Mouse (Mus musculus): ENCODE data around the gene Lmntd1. TPM values are rescaled to one million over a fixed set of nuclear protein-coding genes. Genes with fewer than 3 reads are reported as not detected.
A peak's percentile ranks its signal among the peaks of the same experiment; 100 is the strongest.

Lmntd1 gene
- polyA plus RNA-seq, 2 experiments = 0.79 to 0.88 TPM

GRCm38 (mm10) chr6:145499574-145500546, 114.3 kb downstream of the Lmntd1 start:
- no peaks in the 10 kb centered on the region for H3K27me3 ChIP-seq (ENCODE audit: control insufficient read depth, insufficient read depth, low read length)
- H3K36me3 ChIP-seq (ENCODE audit: control insufficient read depth, insufficient read depth, low read length) = no peaks in the 10 kb centered on the region
- H3K27ac ChIP-seq (replicated peaks; ENCODE audit: low read depth, low read length) = no peak overlapping the region
- no peaks in the 10 kb centered on the region for H3K9me3 ChIP-seq (ENCODE audit: control insufficient read depth, low read length)
- H3K4me3 ChIP-seq (replicated peaks; ENCODE audit: low read length) = no peak overlapping the region
- ATAC-seq (ENCODE audit: low FRiP score, low read depth) (no peak), DNase-seq (ENCODE audit: low spot score) (no peak)
- H3K4me2 ChIP-seq (replicated peaks; ENCODE audit: low read depth, low read length, severe bottlenecking) = no peak overlapping the region
- H3K4me1 ChIP-seq (ENCODE audit: control insufficient read depth, insufficient read depth, low read length) = no peaks in the 10 kb centered on the region
- no peak for TF ChIP-seq POLR2A (IDR thresholded peaks at IDR 0.05; ENCODE audit: borderline replicate concordance, extremely low read depth, insufficient read depth, insufficient read length)
- H3K9ac ChIP-seq (ENCODE audit: low read depth, low read length, severe bottlenecking) = no peak overlapping the region
- WGBS = 72% methylated on average over 19 of the region's 19 CpGs

- DNase-seq (ENCODE audit: low spot score) = no peak
- Histone ChIP-seq H3K4me2 (replicated peaks; ENCODE audit: low read depth, low read length, severe bottlenecking) (no peak overlapping the region), H3K4me1 (ENCODE audit: control insufficient read depth, insufficient read depth, low read length) (no peaks in the 10 kb centered on the region), H3K36me3 (ENCODE audit: control insufficient read depth, insufficient read depth, low read length) (no peaks in the 10 kb centered on the region), H3K9ac (ENCODE audit: low read depth, low read length, severe bottlenecking) (no peak overlapping the region), H3K27me3 (ENCODE audit: control insufficient read depth, insufficient read depth, low read length) (no peaks in the 10 kb centered on the region), H3K4me3 (replicated peaks; ENCODE audit: low read length) (no peak overlapping the region), H3K27ac (replicated peaks; ENCODE audit: low read depth, low read length) (no peak overlapping the region), H3K9me3 (ENCODE audit: control insufficient read depth, low read length) (no peaks in the 10 kb centered on the region)
- ATAC-seq (ENCODE audit: low FRiP score, low read depth) = no peak
- TF ChIP-seq POLR2A (IDR thresholded peaks at IDR 0.05; ENCODE audit: borderline replicate concordance, extremely low read depth, insufficient read depth, insufficient read length) = no peak
- WGBS = 94% methylated on average over 7 of the region's 7 CpGs
Observed at GRCm38 (mm10) chr6:145495731-145496130, 118.4 kb downstream of the Lmntd1 start.

- ATAC-seq (ENCODE audit: low FRiP score, low read depth) (no peak), DNase-seq (ENCODE audit: low spot score) (no peak)
- Histone ChIP-seq H3K9me3 (ENCODE audit: control insufficient read depth, low read length) (no peaks in the 10 kb centered on the region), H3K9ac (ENCODE audit: low read depth, low read length, severe bottlenecking) (no peak overlapping the region), H3K27me3 (ENCODE audit: control insufficient read depth, insufficient read depth, low read length) (no peaks in the 10 kb centered on the region), H3K27ac (replicated peaks; ENCODE audit: low read depth, low read length) (no peak overlapping the region), H3K4me2 (replicated peaks; ENCODE audit: low read depth, low read length, severe bottlenecking) (no peak overlapping the region), H3K4me1 (ENCODE audit: control insufficient read depth, insufficient read depth, low read length) (peaks cover 21% of the 10 kb centered on the region), H3K36me3 (ENCODE audit: control insufficient read depth, insufficient read depth, low read length) (no peaks in the 10 kb centered on the region), H3K4me3 (replicated peaks; ENCODE audit: low read length) (no peak overlapping the region)
- no peak for TF ChIP-seq POLR2A (IDR thresholded peaks at IDR 0.05; ENCODE audit: borderline replicate concordance, extremely low read depth, insufficient read depth, insufficient read length)
- 30% methylated on average over 2 of the region's 2 CpGs for WGBS
Observed at GRCm38 (mm10) chr6:145488251-145488650, 125.9 kb downstream of the Lmntd1 start.

- no peak for TF ChIP-seq POLR2A (IDR thresholded peaks at IDR 0.05; ENCODE audit: borderline replicate concordance, extremely low read depth, insufficient read depth, insufficient read length)
- ATAC-seq (ENCODE audit: low FRiP score, low read depth) (no peak), DNase-seq (ENCODE audit: low spot score) (peak; percentile 68)
- WGBS = 53% methylated on average over 12 of the region's 12 CpGs
- no peaks in the 10 kb centered on the region for H3K36me3 ChIP-seq (ENCODE audit: control insufficient read depth, insufficient read depth, low read length)
- H3K9me3 ChIP-seq (ENCODE audit: control insufficient read depth, low read length) = no peaks in the 10 kb centered on the region
- H3K4me2 ChIP-seq (replicated peaks; ENCODE audit: low read depth, low read length, severe bottlenecking) = no peak overlapping the region
- H3K4me3 ChIP-seq (replicated peaks; ENCODE audit: low read length) = no peak overlapping the region
- no peak overlapping the region for H3K27ac ChIP-seq (replicated peaks; ENCODE audit: low read depth, low read length)
- H3K4me1 ChIP-seq (ENCODE audit: control insufficient read depth, insufficient read depth, low read length) = peaks cover 38% of the 10 kb centered on the region
- H3K27me3 ChIP-seq (ENCODE audit: control insufficient read depth, insufficient read depth, low read length) = no peaks in the 10 kb centered on the region
- H3K9ac ChIP-seq (ENCODE audit: low read depth, low read length, severe bottlenecking) = no peak overlapping the region
Observed at GRCm38 (mm10) chr6:145485986-145486605, 128.0 kb downstream of the Lmntd1 start.

- Histone ChIP-seq H3K4me3 (replicated peaks; ENCODE audit: low read length) (no peak overlapping the region), H3K4me1 (ENCODE audit: control insufficient read depth, insufficient read depth, low read length) (peaks cover 44% of the 10 kb centered on the region), H3K4me2 (replicated peaks; ENCODE audit: low read depth, low read length, severe bottlenecking) (no peak overlapping the region), H3K27me3 (ENCODE audit: control insufficient read depth, insufficient read depth, low read length) (no peaks in the 10 kb centered on the region), H3K36me3 (ENCODE audit: control insufficient read depth, insufficient read depth, low read length) (no peaks in the 10 kb centered on the region), H3K27ac (replicated peaks; ENCODE audit: low read depth, low read length) (no peak overlapping the region), H3K9me3 (ENCODE audit: control insufficient read depth, low read length) (no peaks in the 10 kb centered on the region), H3K9ac (ENCODE audit: low read depth, low read length, severe bottlenecking) (no peak overlapping the region)
- ATAC-seq (ENCODE audit: low FRiP score, low read depth) (no peak), DNase-seq (ENCODE audit: low spot score) (no peak)
- no peak for TF ChIP-seq POLR2A (IDR thresholded peaks at IDR 0.05; ENCODE audit: borderline replicate concordance, extremely low read depth, insufficient read depth, insufficient read length)
- 40% methylated on average over 5 of the region's 5 CpGs for whole genome bisulfite sequencing
Observed at GRCm38 (mm10) chr6:145483318-145483674, 130.8 kb downstream of the Lmntd1 start.
